Mouse (Mus musculus): ENCODE measurements at regions not wholly inside any gene's neighbourhood (a gene's known extent, or its start where the extent isn't known, plus 50 kb on each side); places are given as distances from the start of the nearest gene placed in this dataset.

- no peak for DNase-seq (ENCODE audit: low spot score in 2 of 2)
These were observed 368.8 kb upstream of the Rack1 start for GRCm38 (mm10) chr11:48431316-48431715.

GRCm38 (mm10) chr11:48427423-48427822 is 372.7 kb upstream of the Rack1 start:
- DNase-seq (ENCODE audit: low spot score in 2 of 2): no peak

GRCm38 (mm10) chr11:48426446-48426845 is 373.7 kb upstream of the Rack1 start:
- no peak for DNase-seq (ENCODE audit: low spot score in 2 of 2)

- no peak for DNase-seq (ENCODE audit: low spot score in 2 of 2)
These were observed 381.9 kb upstream of the Rack1 start for GRCm38 (mm10) chr11:48418066-48418756.

- no peak for DNase-seq (ENCODE audit: low spot score in 2 of 2)
These were observed 382.5 kb upstream of the Rack1 start for GRCm38 (mm10) chr11:48417615-48418014.

GRCm38 (mm10) chr11:48398032-48398431 is 402.1 kb upstream of the Rack1 start:
- no peak for DNase-seq (ENCODE audit: low spot score in 2 of 2)

GRCm38 (mm10) chr11:48381489-48381888 is 392.7 kb upstream of the Sgcd start:
- no peak for DNase-seq (ENCODE audit: low spot score in 2 of 2)

- no peak for DNase-seq (ENCODE audit: low spot score in 2 of 2)
These were observed 389.3 kb upstream of the Sgcd start for GRCm38 (mm10) chr11:48378044-48378443.

- no peak for DNase-seq (ENCODE audit: low spot score in 2 of 2)
These were observed 388.5 kb upstream of the Sgcd start for GRCm38 (mm10) chr11:48377269-48377668.

- no peak for DNase-seq (ENCODE audit: low spot score in 2 of 2)
These were observed 362.7 kb upstream of the Sgcd start for GRCm38 (mm10) chr11:48351349-48352023.

- no peak for DNase-seq (ENCODE audit: low spot score in 2 of 2)
These were observed 325.7 kb upstream of the Sgcd start for GRCm38 (mm10) chr11:48314500-48314899.

- no peak for DNase-seq (ENCODE audit: low spot score in 2 of 2)
These were observed 306.6 kb upstream of the Sgcd start for GRCm38 (mm10) chr11:48295370-48295769.

- no peak for DNase-seq (ENCODE audit: low spot score in 2 of 2)
These were observed 273.7 kb upstream of the Sgcd start for GRCm38 (mm10) chr11:48262492-48262891.

GRCm38 (mm10) chr11:48261089-48261488 is 272.3 kb upstream of the Sgcd start:
- no peak for DNase-seq (ENCODE audit: low spot score in 2 of 2)

GRCm38 (mm10) chr11:48250678-48251317 is 262.0 kb upstream of the Sgcd start:
- no peak for DNase-seq (ENCODE audit: low spot score in 2 of 2)

- DNase-seq (ENCODE audit: low spot score in 2 of 2): peak in 1 of 2 experiments; percentile 2
These were observed 260.5 kb upstream of the Sgcd start for GRCm38 (mm10) chr11:48249315-48249714.

- DNase-seq (ENCODE audit: low spot score in 2 of 2): no peak
These were observed 232.4 kb upstream of the Sgcd start for GRCm38 (mm10) chr11:48221156-48221555.

- DNase-seq (ENCODE audit: low spot score in 2 of 2): no peak
These were observed 230.4 kb upstream of the Sgcd start for GRCm38 (mm10) chr11:48219157-48219556.

- no peak for DNase-seq (ENCODE audit: low spot score in 2 of 2)
These were observed 228.0 kb upstream of the Sgcd start for GRCm38 (mm10) chr11:48216762-48217161.

- no peak for DNase-seq (ENCODE audit: low spot score in 2 of 2)
These were observed 197.8 kb upstream of the Sgcd start for GRCm38 (mm10) chr11:48186604-48187003.

- no peak for DNase-seq (ENCODE audit: low spot score in 2 of 2)
These were observed 190.2 kb upstream of the Sgcd start for GRCm38 (mm10) chr11:48178943-48179342.

GRCm38 (mm10) chr11:48178174-48178573 is 189.4 kb upstream of the Sgcd start:
- DNase-seq (ENCODE audit: low spot score in 2 of 2): no peak

- no peak for DNase-seq (ENCODE audit: low spot score in 2 of 2)
These were observed 187.7 kb upstream of the Sgcd start for GRCm38 (mm10) chr11:48176451-48176850.
